Mouse (Mus musculus): ENCODE results near the gene Mogs. TPM values are rescaled to one million over a fixed set of nuclear protein-coding genes. Genes with fewer than 3 reads are reported as not detected.

Mogs gene
- polyA plus RNA-seq (2012; rRNA removed) = 31.9 and 39.2 TPM in 2 replicates

GRCm38 (mm10) chr6:83115011-83115671, at the start of gene Mogs:
TSS of gene Mogs (plus strand) at chr6:83115496.

GRCm38 (mm10) chr6:83070247-83070310, 45.2 kb upstream of the Mogs start, which contains the start of gene Tlx2:
TSS of gene Tlx2 (minus strand) at chr6:83070293.

GRCm38 (mm10) chr6:83077630-83078323, 37.5 kb upstream of the Mogs start, which contains the start of gene Pcgf1:
TSS of gene Pcgf1 (plus strand) at chr6:83077869.

GRCm38 (mm10) chr6:83086121-83087035, 28.9 kb upstream of the Mogs start, which contains the start of gene Lbx2:
TSS of gene Lbx2 (plus strand) at chr6:83086367.

GRCm38 (mm10) chr6:83101316-83101687, 14.0 kb upstream of the Mogs start, which contains the start of the genes Ccdc142 and Gm42688:
TSS of gene Ccdc142 (plus strand) at chr6:83101601.
TSS of gene Gm42688 (plus strand) at chr6:83101617.

GRCm38 (mm10) chr6:83108762-83109668, 6.3 kb upstream of the Mogs start, which contains the start of gene Mrpl53:
TSS of gene Mrpl53 (plus strand) at chr6:83109040.

GRCm38 (mm10) chr6:83120930-83121862, 5.9 kb downstream of the Mogs start, which contains the start of gene Wbp1:
TSS of gene Wbp1 (minus strand) at chr6:83121559.

GRCm38 (mm10) chr6:83125331-83125730, 10.0 kb downstream of the Mogs start, which contains the start of gene Ino80b:
TSS of gene Ino80b (minus strand) at chr6:83125431.

GRCm38 (mm10) chr6:83134951-83135513, 19.7 kb downstream of the Mogs start, which contains the start of gene Rtkn:
TSS of gene Rtkn (plus strand) at chr6:83135463.

GRCm38 (mm10) chr6:83156259-83156684, 41.0 kb downstream of the Mogs start, which contains the start of the genes Wdr54 and 1700003E16Rik:
TSS of gene Wdr54 (minus strand) at chr6:83156397.
TSS of gene 1700003E16Rik (plus strand) at chr6:83156404.

GRCm38 (mm10) chr6:83165607-83166242, 50.4 kb downstream of the Mogs start, which contains the start of gene Dctn1:
TSS of gene Dctn1 (plus strand) at chr6:83165920.

Other genes with a start within 250 kb of the Mogs start
- gene Sema4f, start 175.7 kb upstream of the Mogs start, polyA plus RNA-seq (2012; rRNA removed) = 0.32 and 0.38 TPM in 2 replicates
- 0.03 and 0.12 TPM in 2 replicates for gene M1ap, start 168.6 kb upstream of the Mogs start, polyA plus RNA-seq (2012; rRNA removed)
- 4.3 and 6.4 TPM in 2 replicates for gene Dok1, start 82.0 kb upstream of the Mogs start, polyA plus RNA-seq (2012; rRNA removed)
- 2.0 and 2.8 TPM in 2 replicates for gene Loxl3, start 81.3 kb upstream of the Mogs start, polyA plus RNA-seq (2012; rRNA removed)
- gene Aup1, start 61.0 kb upstream of the Mogs start, polyA plus RNA-seq (2012; rRNA removed) = 333 and 519 TPM in 2 replicates
- gene Htra2, start 60.2 kb upstream of the Mogs start, polyA plus RNA-seq (2012; rRNA removed) = 19.2 and 22.7 TPM in 2 replicates
- 3.3 and 4.4 TPM in 2 replicates for gene Dqx1, start 57.7 kb upstream of the Mogs start, polyA plus RNA-seq (2012; rRNA removed)
- 1.2 and 3.8 TPM in 2 replicates for gene Tlx2, start 45.2 kb upstream of the Mogs start, polyA plus RNA-seq (2012; rRNA removed)
- 3.2 and 3.8 TPM in 2 replicates for gene Pcgf1, start 37.6 kb upstream of the Mogs start, polyA plus RNA-seq (2012; rRNA removed)
- 0.76 and 0.81 TPM in 2 replicates for gene Lbx2, start 29.1 kb upstream of the Mogs start, polyA plus RNA-seq (2012; rRNA removed)
- gene Ccdc142, start 13.9 kb upstream of the Mogs start, polyA plus RNA-seq (2012; rRNA removed) = 3.4 and 4.7 TPM in 2 replicates
- gene Gm42688, start 13.9 kb upstream of the Mogs start, polyA plus RNA-seq (2012; rRNA removed) = 0.93 and 1.6 TPM in 2 replicates
- gene Mrpl53, start 6.5 kb upstream of the Mogs start, polyA plus RNA-seq (2012; rRNA removed) = 25.7 and 38.3 TPM in 2 replicates
- gene Wbp1, start 6.1 kb downstream of the Mogs start, polyA plus RNA-seq (2012; rRNA removed) = 137 and 148 TPM in 2 replicates
- 29.6 and 60.8 TPM in 2 replicates for gene Ino80b, start 9.9 kb downstream of the Mogs start, polyA plus RNA-seq (2012; rRNA removed)
- gene Rtkn, start 20.0 kb downstream of the Mogs start, polyA plus RNA-seq (2012; rRNA removed) = 36.3 and 47.6 TPM in 2 replicates
- gene Wdr54, start 40.9 kb downstream of the Mogs start, polyA plus RNA-seq (2012; rRNA removed) = 1.8 and 1.9 TPM in 2 replicates
- gene 1700003E16Rik, start 40.9 kb downstream of the Mogs start, polyA plus RNA-seq (2012; rRNA removed) = 0.15 and 0.48 TPM in 2 replicates
- gene Dctn1, start 50.4 kb downstream of the Mogs start, polyA plus RNA-seq (2012; rRNA removed) = 76.7 and 83.1 TPM in 2 replicates
- gene Slc4a5, start 104.3 kb downstream of the Mogs start, polyA plus RNA-seq (2012; rRNA removed) = 0.05 and 0.16 TPM in 2 replicates
- gene Mthfd2, start 210.4 kb downstream of the Mogs start, polyA plus RNA-seq (2012; rRNA removed) = 2.7 and 3.3 TPM in 2 replicates
- gene Mob1a, start 210.5 kb downstream of the Mogs start, polyA plus RNA-seq (2012; rRNA removed) = 7.2 and 24.2 TPM in 2 replicates
- gene Bola3, start 233.7 kb downstream of the Mogs start, polyA plus RNA-seq (2012; rRNA removed) = 6.1 and 80.9 TPM in 2 replicates

Measured in stomach, adult 2 months (tissue).